Mouse (Mus musculus) cerebellum, postnatal 25 days (tissue): ENCODE measurements around the gene Tspan33.
"Not testable (repeated sequence)": the region's sequence is repeated elsewhere in the genome, so short reads cannot be mapped to it uniquely, and the experiment has no call there.

Experiments used
- DNase-seq, 2 experiments: peaks; one replicate each; pipeline ENCODE4 v3.0.0; 2021; ENCODE audit warnings: mixed read lengths in 2 of 2

The Tspan33 gene

GRCm38 (mm10) chr6:29693953-29694352 is at the start of gene Tspan33:
Gene Tspan33, plus strand, starts transcription at chr6:29694222.
- DNase-seq = peak; percentile 95 to 98

GRCm38 (mm10) chr6:29649494-29650169 is 44.4 kb upstream of the Tspan33 start:
- DNase-seq = peak; percentile 83 to 90

- DNase-seq = no peak
Observed at GRCm38 (mm10) chr6:29650170-29650549, 43.9 kb upstream of the Tspan33 start.

- DNase-seq = no peak
Observed at GRCm38 (mm10) chr6:29653271-29653670, 40.8 kb upstream of the Tspan33 start.

GRCm38 (mm10) chr6:29658626-29659475 is 35.2 kb upstream of the Tspan33 start:
- no peak for DNase-seq

- DNase-seq = no peak
Observed at GRCm38 (mm10) chr6:29659964-29660363, 34.1 kb upstream of the Tspan33 start.

- DNase-seq = no peak
Observed at GRCm38 (mm10) chr6:29660662-29661307, 33.2 kb upstream of the Tspan33 start.

- DNase-seq = no peak
Observed at GRCm38 (mm10) chr6:29667266-29667665, 26.8 kb upstream of the Tspan33 start.

GRCm38 (mm10) chr6:29671741-29672140 is 22.3 kb upstream of the Tspan33 start:
- DNase-seq = no peak

- peak in 1 of 2 experiments; percentile 3 for DNase-seq
Observed at GRCm38 (mm10) chr6:29672563-29673411, 21.2 kb upstream of the Tspan33 start.

- no peak for DNase-seq
Observed at GRCm38 (mm10) chr6:29673739-29674138, 20.3 kb upstream of the Tspan33 start.

GRCm38 (mm10) chr6:29679947-29680550 is 14.0 kb upstream of the Tspan33 start:
- DNase-seq = not testable (repeated sequence)

- DNase-seq = no peak
Observed at GRCm38 (mm10) chr6:29681853-29682252, 12.2 kb upstream of the Tspan33 start.

- DNase-seq = no peak
Observed at GRCm38 (mm10) chr6:29684686-29685085, 9.3 kb upstream of the Tspan33 start.

- no peak for DNase-seq
Observed at GRCm38 (mm10) chr6:29685952-29686351, 8.1 kb upstream of the Tspan33 start.

GRCm38 (mm10) chr6:29689458-29689857 is 4.6 kb upstream of the Tspan33 start:
- DNase-seq = no peak

GRCm38 (mm10) chr6:29694375-29695289 is 610 bp downstream of the Tspan33 start:
- DNase-seq = no peak

- DNase-seq = no peak
Observed at GRCm38 (mm10) chr6:29695290-29695674, 1.3 kb downstream of the Tspan33 start.

GRCm38 (mm10) chr6:29695975-29696374 is 2.0 kb downstream of the Tspan33 start:
- DNase-seq = no peak

- no peak for DNase-seq
Observed at GRCm38 (mm10) chr6:29697139-29697538, 3.1 kb downstream of the Tspan33 start.

- no peak for DNase-seq
Observed at GRCm38 (mm10) chr6:29697548-29697947, 3.5 kb downstream of the Tspan33 start.
